Mouse (Mus musculus) ES-E14 (cell line): ENCODE results near the gene Faap20. TPM values are rescaled to one million over a fixed set of nuclear protein-coding genes. Genes with fewer than 3 reads are reported as not detected.
"Not testable (repeated sequence)": the region's sequence is repeated elsewhere in the genome, so short reads cannot be mapped to it uniquely, and the experiment has no call there.

ENCODE experiments used
- DNase-seq: peaks from one replicate; pipeline ENCODE4 v3.0.0-alpha.2; 2013; ENCODE audit warnings: low read depth, low spot score
- H3K27ac ChIP-seq: 2 replicates; pipeline ENCODE4 v1.5.1; 2012; ENCODE audit warnings: low read depth, mild to moderate bottlenecking, low read length, moderate library complexity, mixed read lengths; ENCODE audit not compliant: poor library complexity, insufficient read depth, severe bottlenecking
- H3K36me3 ChIP-seq: 2 replicates; pipeline ENCODE4 v1.6.1; 2012; ENCODE audit warnings: mild to moderate bottlenecking, low read length, moderate library complexity, mixed read lengths; ENCODE audit not compliant: control insufficient read depth, poor library complexity, insufficient read depth, severe bottlenecking
- H3K4me1 ChIP-seq, 2 experiments: fragments of 150-350 bp in 1 of 2; sonication (generic) in 1 of 2; 2 replicates each; pipeline ENCODE4 v1.6.1; 2012; ENCODE audit warnings: low read length in 2 of 2, mild to moderate bottlenecking in 1 of 2, mixed read lengths in 1 of 2; ENCODE audit not compliant: control insufficient read depth in 2 of 2, insufficient read depth in 2 of 2, poor library complexity in 1 of 2
- H3K4me3 ChIP-seq, 2 experiments: fragments of 150-350 bp in 1 of 2; sonication (generic) in 1 of 2; 2 replicates each; pipeline ENCODE4 v1.5.1; 2012; ENCODE audit warnings: low read length in 2 of 2, low read depth in 1 of 2, mild to moderate bottlenecking in 1 of 2, mixed read lengths in 1 of 2; ENCODE audit not compliant: insufficient read depth in 1 of 2, poor library complexity in 1 of 2, severe bottlenecking in 1 of 2
- H3K9ac ChIP-seq: 2 replicates; pipeline ENCODE4 v1.6.1; 2012; ENCODE audit warnings: low read depth, mild to moderate bottlenecking, low read length, mixed read lengths; ENCODE audit not compliant: poor library complexity, insufficient read depth, severe bottlenecking
- H3K9me3 ChIP-seq: fragments of 150-350 bp; sonication (generic); 2 replicates; pipeline ENCODE4 v1.6.1; 2012; ENCODE audit warnings: low read depth, mild to moderate bottlenecking, low read length; ENCODE audit not compliant: control insufficient read depth, insufficient read depth
- CHD2 ChIP-seq: IDR thresholded peaks from 2 replicates; pipeline ENCODE4 v1.6.1; 2014; ENCODE audit warnings: mild to moderate bottlenecking, low read depth, low read length, inconsistent platforms
- HCFC1 ChIP-seq: IDR thresholded peaks from 2 replicates; pipeline ENCODE4 v1.6.1; 2012; ENCODE audit warnings: low read length, inconsistent platforms, borderline replicate concordance; ENCODE audit not compliant: insufficient read depth
- MAFK ChIP-seq: IDR thresholded peaks from 2 replicates; pipeline ENCODE4 v1.6.1; 2014; ENCODE audit warnings: mild to moderate bottlenecking, low read depth, low read length, inconsistent platforms; ENCODE audit not compliant: insufficient read depth
- ZC3H11A ChIP-seq: IDR thresholded peaks from 2 replicates; pipeline ENCODE4 v1.6.1; 2012; ENCODE audit warnings: low read depth, mild to moderate bottlenecking, inconsistent platforms, low read length, borderline replicate concordance
- ZNF384 ChIP-seq: IDR thresholded peaks from 2 replicates; pipeline ENCODE4 v1.6.1; 2012; ENCODE audit warnings: low read depth, low read length, inconsistent platforms
- in situ Hi-C, 2 experiments: fragments of 600-800 bp; cut with MboI; formaldehyde crosslinking; loops; one replicate each; pipeline ENCODE4 v1.15.1; 2025; ENCODE audit warnings: low sequenced_read_pairs in 2 of 2, inconsistent platforms in 1 of 2; ENCODE audit not compliant: unreplicated experiment in 2 of 2
- total RNA-seq: library from RNA; depleted of rRNA; stranded (reverse); fragments of 300-350 nt; gene quantifications from 2 replicates; pipeline ENCODE4 v1.2.3, GENCODE M21; 2012

Gene Faap20
- total RNA-seq, 1 experiment, result 17.8 TPM

GRCm38 (mm10) chr4:155246691-155247105 lies 2.9 kb upstream of the Faap20 start:
- Histone ChIP-seq H3K27ac (no peak overlapping the region), H3K4me3 (peak overlapping the region in 1 of 2 experiments; percentile 37; a peak in 1 of 4 replicates), H3K4me1 (peaks cover 5 to 10% of the 10 kb centered on the region in 2 experiments; a peak in 2 of 4 replicates), H3K9me3 (no peaks in the 10 kb centered on the region), H3K9ac (peak overlapping the region; percentile 8; the same call in 1 of the 2 replicates), H3K36me3 (no peaks in the 10 kb centered on the region)
- in situ Hi-C loops, result loop anchor here (5.0 to 25.0 kb wide), 2 partner anchors 154 to 359 kb away; partner anchors contain the start of gene Fam213b (in 1 of the 2)
- TF ChIP-seq MAFK (no peak), ZC3H11A (no peak), HCFC1 (no peak), CHD2 (no peak), ZNF384 (no peak)
- DNase-seq, result no peak

DNA sequence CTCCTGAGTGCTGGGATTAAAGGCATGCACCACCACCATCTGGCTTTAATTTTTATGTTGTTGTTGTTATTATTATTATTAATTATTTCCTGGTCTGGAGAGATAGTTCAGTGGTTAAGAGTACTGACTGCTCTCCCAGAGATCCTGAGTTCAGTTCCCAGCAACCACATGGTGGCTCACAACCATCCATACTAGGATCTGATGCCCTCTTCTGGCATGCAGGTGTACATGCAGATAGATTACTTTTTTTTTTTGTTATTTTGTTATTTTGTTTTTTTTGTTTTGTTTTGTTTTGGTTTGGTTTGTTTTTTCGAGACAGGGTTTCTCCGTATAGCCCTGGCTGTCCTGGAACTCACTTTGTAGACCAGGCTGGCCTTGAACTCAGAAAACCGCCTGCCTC lies 1.5 kb upstream of the Faap20 start:
- in situ Hi-C loops, result loop anchor here (5.0 to 25.0 kb wide), 2 partner anchors 156 to 361 kb away; partner anchors contain the start of gene Fam213b (in 1 of the 2)
- H3K27ac ChIP-seq, H3K4me3 ChIP-seq, H3K36me3 ChIP-seq, H3K9me3 ChIP-seq, DNase-seq, H3K9ac ChIP-seq: not testable (repeated sequence)
- peaks cover 5 to 10% of the 10 kb centered on the region in 2 experiments; a peak in 2 of 4 replicates for H3K4me1 ChIP-seq

DNA sequence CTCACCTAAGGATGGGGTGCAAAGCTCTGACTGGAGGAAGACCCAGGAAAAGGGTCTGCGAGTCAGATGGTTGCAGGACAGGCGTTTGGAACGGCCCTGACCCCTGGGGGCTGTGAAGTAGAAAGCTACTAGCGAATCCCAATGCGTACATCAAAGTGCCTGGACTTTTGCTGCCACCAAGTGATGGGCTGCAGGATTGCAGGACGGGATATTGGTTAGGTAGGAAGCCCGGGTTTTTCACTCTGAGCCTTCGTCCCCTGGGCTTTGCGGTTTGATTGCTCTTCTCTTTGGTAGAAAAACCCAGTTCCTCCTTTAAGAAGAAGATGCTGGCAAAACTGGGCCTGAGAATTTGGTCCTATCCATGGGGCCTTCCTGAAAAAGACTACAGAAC lies 350 bp upstream of the Faap20 start:
- H3K4me3 ChIP-seq, result peak overlapping the region; percentile 81 to 94
- peak overlapping the region; percentile 95 for H3K9ac ChIP-seq
- peak overlapping the region; percentile 95 for H3K27ac ChIP-seq
- H3K9me3 ChIP-seq, result no peaks in the 10 kb centered on the region
- peak; percentile 97 for DNase-seq
- H3K4me1 ChIP-seq, result peaks cover 5 to 10% of the 10 kb centered on the region in 2 experiments; a peak in 2 of 4 replicates
- peaks cover 4% of the 10 kb centered on the region; the same call in 1 of the 2 replicates for H3K36me3 ChIP-seq
- in situ Hi-C loops, result loop anchor here (5.0 to 25.0 kb wide), 2 partner anchors 157 to 362 kb away; partner anchors contain the start of gene Fam213b (in 1 of the 2)
- TF ChIP-seq ZNF384, result no peak
- peak; percentile 32; the same call in 1 of the 2 replicates for TF ChIP-seq HCFC1
- TF ChIP-seq MAFK, result no peak
- TF ChIP-seq CHD2, result no peak
- TF ChIP-seq ZC3H11A, result peak; percentile 100

DNA sequence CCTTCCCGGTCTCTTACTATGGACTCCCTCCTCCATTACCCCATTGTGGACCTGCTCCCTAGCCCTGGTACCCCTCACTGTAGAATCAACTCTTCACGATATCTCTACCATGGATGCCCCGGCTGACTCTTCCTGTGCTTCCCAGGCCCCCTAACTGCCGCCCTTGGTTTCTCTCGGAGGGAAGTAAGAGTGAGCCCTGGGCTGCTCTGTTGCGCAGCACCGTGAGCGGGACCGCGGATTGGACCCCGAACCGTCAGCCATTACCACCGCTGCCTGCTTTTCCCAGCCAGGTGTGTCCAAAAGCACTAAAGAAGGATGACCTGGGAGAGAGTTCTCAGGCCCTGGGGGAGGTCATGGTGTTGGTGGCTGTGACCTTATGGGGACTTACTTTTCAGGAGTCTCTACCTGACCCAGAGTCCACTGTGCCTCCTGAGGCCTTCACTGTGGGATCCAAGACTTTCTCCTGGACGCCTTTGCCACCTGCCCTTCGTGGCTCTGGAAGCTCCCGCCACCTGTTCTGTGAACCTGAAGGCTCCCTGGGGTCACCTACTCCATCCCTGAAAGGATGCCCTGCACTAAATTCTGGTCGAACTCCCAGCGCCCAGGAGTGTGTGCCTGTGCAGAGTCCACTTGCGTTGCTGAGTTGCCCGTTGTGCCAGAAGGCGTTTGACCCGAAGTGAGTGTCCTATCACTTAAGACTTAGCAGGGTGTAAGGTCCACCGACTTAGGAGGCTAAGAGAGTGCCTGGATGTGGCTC lies 937 bp downstream of the Faap20 start:
- peaks cover 4% of the 10 kb centered on the region; the same call in 1 of the 2 replicates for H3K36me3 ChIP-seq
- peak overlapping the region; percentile 95 for H3K9ac ChIP-seq
- TF ChIP-seq MAFK (no peak), ZNF384 (no peak), CHD2 (no peak), HCFC1 (no peak), ZC3H11A (no peak)
- peak; percentile 17 for DNase-seq
- H3K27ac ChIP-seq, result peak overlapping the region; percentile 95
- H3K4me1 ChIP-seq, result peaks cover 5 to 10% of the 10 kb centered on the region in 2 experiments; a peak in 2 of 4 replicates
- peak overlapping the region; percentile 81 to 94 for H3K4me3 ChIP-seq
- no peaks in the 10 kb centered on the region for H3K9me3 ChIP-seq
- in situ Hi-C loops, result no loop called here
